Mouse (Mus musculus): ENCODE results near the gene Zfp688.

DNA sequence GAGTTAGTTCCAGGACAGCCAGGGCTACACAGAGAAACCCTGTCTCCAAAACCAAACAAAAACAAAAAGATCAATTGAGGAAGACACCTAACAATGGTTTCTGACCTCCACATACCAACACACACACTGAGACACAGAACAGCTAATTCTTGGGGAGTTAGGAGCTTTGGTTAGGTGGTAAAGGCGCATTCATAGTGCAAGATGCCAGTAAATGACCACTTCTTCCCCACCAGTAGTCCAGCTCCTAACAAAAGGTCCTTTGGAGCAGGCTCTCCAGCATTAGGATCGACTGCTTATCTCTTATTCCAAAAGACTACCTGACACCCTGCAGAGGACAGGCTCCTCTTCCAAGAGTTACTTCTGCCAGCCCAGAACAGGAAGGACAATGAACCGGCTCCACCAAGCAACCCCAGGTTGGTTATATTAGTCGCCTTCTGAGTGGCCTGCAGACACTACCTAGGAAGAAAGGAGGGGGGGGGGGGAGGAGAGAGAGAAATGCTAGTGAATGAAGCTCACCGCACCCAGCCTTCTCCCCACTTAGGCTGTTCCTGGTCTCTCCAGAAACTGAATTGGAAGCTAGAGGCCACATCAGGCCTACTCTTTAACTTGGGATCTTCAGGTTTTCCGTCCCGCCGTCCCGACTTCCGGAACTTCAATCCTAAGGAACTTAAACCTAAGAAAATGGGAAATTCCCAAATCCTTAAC, 48.3 kb upstream of the Zfp688 start:
- no peak for TF ChIP-seq CTCF (IDR thresholded peaks at IDR 0.05 in 2 of 3, conservative IDR thresholded peaks at IDR 0.05 in 1 of 3; ENCODE audit: control insufficient read depth in 1 of 3, insufficient read depth in 1 of 3, low read depth in 2 of 3, low read length in 3 of 3, poor library complexity in 1 of 3, severe bottlenecking in 1 of 3)
- TF ChIP-seq POLR2A (IDR thresholded peaks at IDR 0.05; ENCODE audit: control insufficient read depth in 1 of 2, insufficient read depth in 1 of 2, low read depth in 1 of 2, low read length in 2 of 2, poor library complexity in 1 of 2) = no peak
- no peak for TF ChIP-seq TBP (IDR thresholded peaks at IDR 0.05; ENCODE audit: low read depth, low read length)
- no peak for TF ChIP-seq EP300 (IDR thresholded peaks at IDR 0.05; ENCODE audit: low read depth in 1 of 2, low read length in 2 of 2)
- no peak for TF ChIP-seq KAT2A (conservative IDR thresholded peaks at IDR 0.05; ENCODE audit: low read depth, low read length)
- TF ChIP-seq GABPA (IDR thresholded peaks at IDR 0.05; ENCODE audit: low read depth, low read length) = no peak
- no peak for TF ChIP-seq POLR2AphosphoS2 (IDR thresholded peaks at IDR 0.05; ENCODE audit: low read length)
- TF ChIP-seq MAX (IDR thresholded peaks at IDR 0.05; ENCODE audit: low read length) = no peak
- TF ChIP-seq BHLHE40 (IDR thresholded peaks at IDR 0.05; ENCODE audit: borderline replicate concordance, low read depth, low read length) = no peak
- no peak for TF ChIP-seq SIN3A (IDR thresholded peaks at IDR 0.05; ENCODE audit: low read length)
- no peak for TF ChIP-seq ZNF384 (IDR thresholded peaks at IDR 0.05; ENCODE audit: low read depth, low read length)
- TF ChIP-seq TCF12 (IDR thresholded peaks at IDR 0.05; ENCODE audit: low read depth, low read length) = no peak
